In the genomic region with DNA sequence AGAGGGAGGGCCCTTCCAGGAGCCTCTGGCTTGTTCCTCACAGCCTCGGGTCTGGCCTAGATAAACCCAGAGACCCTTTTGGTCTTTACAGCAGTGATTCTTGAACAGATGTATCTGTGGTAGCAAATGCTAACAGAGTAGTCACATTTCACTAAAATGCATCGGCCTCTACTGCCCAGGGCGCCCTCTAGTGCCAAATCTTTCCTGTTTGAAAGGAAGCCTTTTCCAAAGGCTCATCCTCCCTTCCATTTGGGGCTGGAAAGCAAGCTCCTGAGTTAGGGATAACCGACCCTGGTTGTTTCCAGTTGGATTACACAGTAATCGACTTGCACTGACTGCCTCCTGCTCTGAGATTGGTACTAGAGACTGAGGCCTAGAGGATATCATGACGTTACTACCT, we compare ENCODE assay signal across 9 mouse cellular contexts. TPM values are rescaled to one million over a fixed set of nuclear protein-coding genes. Genes with fewer than 3 reads are reported as not detected.
A peak's percentile ranks its signal among the peaks of the same experiment; 100 is the strongest.
DNase-seq lines count a peak whose midpoint lies in the region; ATAC-seq lines count a peak whose summit lies in the region.
"Had no signal": no experiment of that assay in that cellular context is flagged by ENCODE, and none has a peak within 500 bp of the region (broad histone marks: within the 10 kb centered on the region; RNA-seq: fewer than 3 reads in every experiment).

No protein-coding gene starts in this region.

- no peak for ATAC-seq in midbrain, embryonic 15.5 days (replicated peaks)
- no peak for ATAC-seq in activated CD4-positive, CD25-positive, alpha-beta regulatory T cell, adult 4 months

- H3K27ac ChIP-seq in midbrain, embryonic 10.5 days (replicated peaks) = no peak overlapping the region
- no peak overlapping the region for H3K27ac ChIP-seq in midbrain, embryonic 15.5 days
- H3K27ac ChIP-seq: macrophage had no signal

- no peak overlapping the region for H3K9ac ChIP-seq in midbrain, embryonic 15.5 days

- no peak overlapping the region for H3K4me2 ChIP-seq in midbrain, embryonic 15.5 days

- H3K27me3 ChIP-seq in midbrain, embryonic 10.5 days (ENCODE audit: low read depth, poor library complexity, severe bottlenecking) = peaks cover 78% of the 10 kb centered on the region
- H3K27me3 ChIP-seq in midbrain, embryonic 15.5 days (replicated peaks) = peaks cover 58% of the 10 kb centered on the region

- H3K4me1 ChIP-seq in midbrain, embryonic 10.5 days = peaks cover 29% of the 10 kb centered on the region
- H3K4me1 ChIP-seq in midbrain, embryonic 15.5 days = peaks cover 30% of the 10 kb centered on the region

- no peaks in the 10 kb centered on the region for H3K36me3 ChIP-seq in midbrain, embryonic 10.5 days
- no peaks in the 10 kb centered on the region for H3K36me3 ChIP-seq in midbrain, embryonic 15.5 days (replicated peaks)

- DNase-seq in adrenal gland, adult (ENCODE audit: inconsistent age in 2 of 2, low spot score in 1 of 2) = peak; percentile 16 to 78
- DNase-seq in adrenal gland, postnatal 4 days (ENCODE audit: low spot score in 2 of 2) = no peak
- peak; percentile 52 for DNase-seq in midbrain, embryonic 10.5 days (ENCODE audit: low spot score)
- DNase-seq in cerebellum, postnatal 10 days = peak; percentile 94 to 97
- peak; percentile 75 for DNase-seq in kidney, postnatal 4 days
- peak; percentile 50 for DNase-seq in lung, postnatal 10 days

- WGBS in midbrain, embryonic 10.5 days = 4% methylated on average over 6 of the region's 6 CpGs
- WGBS in midbrain, embryonic 15.5 days = 1% methylated on average over 6 of the region's 6 CpGs

- H3K4me3 ChIP-seq in midbrain, embryonic 10.5 days = no peak overlapping the region
- no peak overlapping the region for H3K4me3 ChIP-seq in midbrain, embryonic 15.5 days

- no peaks in the 10 kb centered on the region for H3K9me3 ChIP-seq in midbrain, embryonic 10.5 days (replicated peaks)
- H3K9me3 ChIP-seq in midbrain, embryonic 15.5 days = no peaks in the 10 kb centered on the region

RNA-seq across cellular contexts. Expression of gene Egr4, which starts 2.9 kb away (rescaled TPM):
- under 1 TPM in 1 of 2 experiments, not detected in 1; 0.20 TPM for total RNA-seq in adrenal gland, postnatal 4 days (2021)
- 0.06 TPM in 1 of 2 replicates, not detected in the other for polyA plus RNA-seq in midbrain, embryonic 10.5 days (2016; fragmentation: Nextera tagmentation; extraction: Ambion mirVana)
- polyA plus RNA-seq in midbrain, embryonic 15.5 days (2015; fragmentation: Nextera tagmentation; extraction: Ambion mirVana) = not detected in 2 replicates
- not detected for polyA plus RNA-seq in activated CD4-positive, CD25-positive, alpha-beta regulatory T cell, adult 4 months (2017; shearing (Covaris generic))
- polyA plus RNA-seq: macrophage had no signal

RNA-seq across cellular contexts. Expression of gene Fbxo41, which starts 7.7 kb away (rescaled TPM):
- 1 to 10 TPM; 2.2 to 2.5 TPM for total RNA-seq in adrenal gland, postnatal 4 days (2021)
- polyA plus RNA-seq in midbrain, embryonic 10.5 days (2016; fragmentation: Nextera tagmentation; extraction: Ambion mirVana) = 0.68 and 0.79 TPM in 2 replicates
- 11.4 and 11.5 TPM in 2 replicates for polyA plus RNA-seq in midbrain, embryonic 15.5 days (2015; fragmentation: Nextera tagmentation; extraction: Ambion mirVana)
- under 1 TPM in 1 of 2 experiments, not detected in 1; 0.05 TPM for polyA plus RNA-seq in activated CD4-positive, CD25-positive, alpha-beta regulatory T cell, adult 4 months (2017; shearing (Covaris generic))
- polyA plus RNA-seq: macrophage had no signal

RNA-seq across cellular contexts. Expression of gene Pradc1, which starts 58.7 kb away (rescaled TPM):
- total RNA-seq in adrenal gland, postnatal 4 days (2021) = 10 to 100 TPM; 14.8 to 17.4 TPM
- 42.8 and 44.9 TPM in 2 replicates for polyA plus RNA-seq in midbrain, embryonic 10.5 days (2016; fragmentation: Nextera tagmentation; extraction: Ambion mirVana)
- polyA plus RNA-seq in midbrain, embryonic 15.5 days (2015; fragmentation: Nextera tagmentation; extraction: Ambion mirVana) = 18.5 and 22.6 TPM in 2 replicates
- polyA plus RNA-seq in activated CD4-positive, CD25-positive, alpha-beta regulatory T cell, adult 4 months (2017; shearing (Covaris generic)) = 10 to 100 TPM; 17.9 to 24.1 TPM

RNA-seq across cellular contexts. Expression of gene Cct7, which starts 59.2 kb away (rescaled TPM):
- total RNA-seq in adrenal gland, postnatal 4 days (2021) = 100 to 1,000 TPM; 238 to 245 TPM
- polyA plus RNA-seq in midbrain, embryonic 10.5 days (2016; fragmentation: Nextera tagmentation; extraction: Ambion mirVana) = 700 and 751 TPM in 2 replicates
- 586 and 601 TPM in 2 replicates for polyA plus RNA-seq in midbrain, embryonic 15.5 days (2015; fragmentation: Nextera tagmentation; extraction: Ambion mirVana)
- 100 to 1,000 TPM; 290 to 307 TPM for polyA plus RNA-seq in activated CD4-positive, CD25-positive, alpha-beta regulatory T cell, adult 4 months (2017; shearing (Covaris generic))

Comparison
In these comparisons a context has a peak if more than half of its experiments do, and no peak if none do; other contexts are left out.
1. DNase-seq: peak in adrenal gland, adult (2 of 2), midbrain, embryonic 10.5 days (single experiment), cerebellum, postnatal 10 days (2 of 2), kidney, postnatal 4 days (2 of 2) and lung, postnatal 10 days (single experiment); none in adrenal gland, postnatal 4 days (0 of 2).